ENCODE assay signal across 24 mouse cellular contexts in the genomic region with DNA sequence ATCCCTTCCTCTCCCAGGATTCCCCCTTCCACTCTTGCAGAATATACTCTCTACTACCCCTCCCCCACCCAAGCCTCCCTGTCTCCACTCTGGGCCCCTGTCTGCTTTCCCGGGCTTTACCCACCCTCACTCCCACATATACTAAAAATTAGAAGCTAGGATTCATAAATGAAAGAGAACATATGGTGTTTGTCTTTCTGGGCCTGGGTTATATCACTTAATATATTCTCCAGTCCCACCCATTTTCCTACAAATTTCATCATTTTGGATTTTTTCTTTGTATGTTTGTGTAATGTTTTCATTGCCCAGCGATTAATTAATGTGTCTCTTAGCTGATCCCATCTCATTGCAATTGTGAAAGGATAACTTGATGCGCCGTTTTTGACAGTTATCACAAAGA. TPM values are rescaled to one million over a fixed set of nuclear protein-coding genes. Genes with fewer than 3 reads are reported as not detected.
"Had no signal": no experiment of that assay in that cellular context is flagged by ENCODE, and none has a peak within 500 bp of the region (broad histone marks: within the 10 kb centered on the region; RNA-seq: fewer than 3 reads in every experiment).

No protein-coding gene starts in this region.

- ATAC-seq: liver, embryonic 12.5 days; midbrain, embryonic 16.5 days had no signal

- H3K9ac ChIP-seq: liver, embryonic 12.5 days; liver, embryonic 14.5 days; midbrain, embryonic 12.5 days; neural tube, embryonic 13.5 days; neural tube, embryonic 15.5 days; stomach, embryonic 15.5 days had no signal

- H3K4me3 ChIP-seq: liver, embryonic 12.5 days; midbrain, embryonic 10.5 days; midbrain, embryonic 12.5 days; myocyte; neural tube, embryonic 13.5 days; neural tube, embryonic 15.5 days; stomach, embryonic 15.5 days had no signal

- H3K4me1 ChIP-seq: liver, embryonic 12.5 days; midbrain, embryonic 12.5 days; neural tube, embryonic 15.5 days; stomach, embryonic 15.5 days had no signal

- H3K4me2 ChIP-seq: liver, embryonic 12.5 days; midbrain, embryonic 12.5 days; neural tube, embryonic 13.5 days; neural tube, embryonic 15.5 days; stomach, embryonic 15.5 days had no signal

- H3K27ac ChIP-seq: liver, embryonic 12.5 days; liver, embryonic 14.5 days; midbrain, embryonic 10.5 days; midbrain, embryonic 12.5 days; neural tube, embryonic 13.5 days; neural tube, embryonic 15.5 days; stomach, embryonic 15.5 days had no signal

- H3K36me3 ChIP-seq: liver, embryonic 12.5 days; midbrain, embryonic 10.5 days; midbrain, embryonic 12.5 days; neural tube, embryonic 13.5 days; neural tube, embryonic 15.5 days; stomach, embryonic 15.5 days had no signal

- H3K27me3 ChIP-seq: stomach, embryonic 15.5 days had no signal

- DNase-seq: lung, postnatal 14 days; lung, postnatal 4 days; midbrain, embryonic 14.5 days; retina, postnatal 1 day; right cerebral cortex, adult 18-20 months; right cerebral cortex, postnatal 25 days; right cerebral cortex, postnatal 4 days; spleen, adult 18-20 months; thymus, adult 18-20 months; thymus, postnatal 14 days; thymus, postnatal 36 days had no signal

- H3K9me3 ChIP-seq: liver, embryonic 12.5 days; midbrain, embryonic 10.5 days; midbrain, embryonic 12.5 days; neural tube, embryonic 13.5 days; neural tube, embryonic 15.5 days; stomach, embryonic 15.5 days had no signal

RNA-seq across cellular contexts. Expression of gene Foxd4, which starts 19.8 kb away (rescaled TPM):
- polyA plus RNA-seq: liver, adult 2 months; liver, embryonic 12.5 days; liver, embryonic 14.5 days; midbrain, embryonic 14.5 days; myocyte; neural tube, embryonic 11.5 days; neural tube, embryonic 13.5 days; neural tube, embryonic 15.5 days; small intestine, adult 2 months; stomach, embryonic 15.5 days; thymus, postnatal 0 days had no signal
